9 mouse cellular contexts compared by ENCODE assay signal in the genomic region with DNA sequence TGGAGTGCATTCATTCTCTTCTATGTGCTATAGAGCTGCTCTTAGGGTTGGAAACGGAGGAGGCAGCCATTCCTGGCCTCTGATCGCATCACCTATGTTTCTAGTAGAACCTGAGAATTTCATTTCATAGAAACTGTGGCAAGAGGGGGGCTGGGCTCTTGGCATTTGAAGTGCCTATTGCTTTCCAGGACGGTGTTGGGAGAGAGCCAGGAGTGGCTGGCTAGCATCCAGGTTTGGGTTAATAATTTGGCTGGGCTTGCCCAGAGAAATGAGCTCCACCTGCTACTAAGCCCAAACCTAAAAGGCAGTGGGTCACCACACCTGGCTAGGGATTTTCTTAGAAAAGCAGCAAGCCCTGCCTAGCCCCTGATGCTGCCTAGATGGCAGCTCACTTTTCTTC. TPM values are rescaled to one million over a fixed set of nuclear protein-coding genes. Genes with fewer than 3 reads are reported as not detected.
DNase-seq lines count a peak whose midpoint lies in the region; ATAC-seq and TF ChIP-seq lines count a peak whose summit lies in the region.
"Had no signal": no experiment of that assay in that cellular context is flagged by ENCODE, and none has a peak within 500 bp of the region (broad histone marks: within the 10 kb centered on the region; RNA-seq: fewer than 3 reads in every experiment).

No protein-coding gene starts in this region.

- DNase-seq in forebrain, embryonic 14.5 days (ENCODE audit: low spot score): peak; percentile 76
- DNase-seq in forebrain, embryonic 10.5 days (ENCODE audit: extremely low spot score, low spot score): no peak
- peak; percentile 77 to 81 for DNase-seq in cerebellum, adult 18-20 months
- no peak for DNase-seq in thymus, postnatal 25 days
- no peak for DNase-seq in thymus, postnatal 0 days (ENCODE audit: low spot score)

- H3K27ac ChIP-seq in forebrain, embryonic 14.5 days (ENCODE audit: low read depth, low read length): no peak overlapping the region
- H3K27ac ChIP-seq in forebrain, embryonic 10.5 days: no peak overlapping the region
- 0 out of 2 replicates have a peak overlapping the region, but pooled peaks have one; percentile 24 for H3K27ac ChIP-seq in kidney, embryonic 14.5 days (ENCODE audit: low read depth, low read length)
- H3K27ac ChIP-seq in lung, embryonic 16.5 days (ENCODE audit: low read length): peak overlapping the region; percentile 74
- H3K27ac ChIP-seq: layer of hippocampus, adult 2 months had no signal

- 25% methylated on average over 3 of the region's 3 CpGs for WGBS in forebrain, embryonic 14.5 days
- 85% methylated on average over 3 of the region's 3 CpGs for whole genome bisulfite sequencing in forebrain, embryonic 10.5 days
- WGBS in kidney, embryonic 14.5 days: 62% methylated on average over 3 of the region's 3 CpGs
- WGBS in lung, embryonic 16.5 days: 41% methylated on average over 3 of the region's 3 CpGs

- ATAC-seq in forebrain, embryonic 14.5 days: 0 out of 2 replicates have a peak, but pooled peaks have one; percentile 30
- ATAC-seq in kidney, embryonic 14.5 days (ENCODE audit: low FRiP score, low TSS enrichment): no peak
- ATAC-seq in lung, embryonic 16.5 days (ENCODE audit: low read depth): peak; percentile 50

- no peak overlapping the region for H3K4me3 ChIP-seq in forebrain, embryonic 14.5 days (ENCODE audit: low read depth, low read length)
- H3K4me3 ChIP-seq in forebrain, embryonic 10.5 days: no peak overlapping the region
- H3K4me3 ChIP-seq in E14TG2a.4 (replicated peaks; ENCODE audit: low read length): peak overlapping the region; percentile 64
- no peak overlapping the region for H3K4me3 ChIP-seq in kidney, embryonic 14.5 days (ENCODE audit: low read length)
- H3K4me3 ChIP-seq in lung, embryonic 16.5 days (ENCODE audit: low read length): no peak overlapping the region
- H3K4me3 ChIP-seq: layer of hippocampus, adult 2 months had no signal

- H3K9me3 ChIP-seq in forebrain, embryonic 14.5 days (replicated peaks; ENCODE audit: control insufficient read depth, low read length): no peaks in the 10 kb centered on the region
- H3K9me3 ChIP-seq in forebrain, embryonic 10.5 days: no peaks in the 10 kb centered on the region
- H3K9me3 ChIP-seq in E14TG2a.4 (ENCODE audit: low read length): no peaks in the 10 kb centered on the region
- no peaks in the 10 kb centered on the region for H3K9me3 ChIP-seq in kidney, embryonic 14.5 days (ENCODE audit: control insufficient read depth, low read length)
- H3K9me3 ChIP-seq in lung, embryonic 16.5 days (ENCODE audit: control insufficient read depth, low read length): no peaks in the 10 kb centered on the region

- H3K4me2 ChIP-seq in forebrain, embryonic 14.5 days (ENCODE audit: low read length): no peak overlapping the region
- no peak overlapping the region for H3K4me2 ChIP-seq in kidney, embryonic 14.5 days (replicated peaks; ENCODE audit: low read depth, low read length)
- H3K4me2 ChIP-seq in lung, embryonic 16.5 days (ENCODE audit: low read depth, low read length): peak overlapping the region; percentile 26

- peaks cover 36% of the 10 kb centered on the region for H3K4me1 ChIP-seq in forebrain, embryonic 14.5 days (ENCODE audit: control insufficient read depth, insufficient read depth, low read length)
- peaks cover 48% of the 10 kb centered on the region for H3K4me1 ChIP-seq in forebrain, embryonic 10.5 days
- peaks cover 98% of the 10 kb centered on the region for H3K4me1 ChIP-seq in E14TG2a.4 (replicated peaks; ENCODE audit: low read depth, low read length)
- peaks cover 35% of the 10 kb centered on the region for H3K4me1 ChIP-seq in kidney, embryonic 14.5 days (ENCODE audit: control insufficient read depth, insufficient read depth, low read length)
- peaks cover 49% of the 10 kb centered on the region for H3K4me1 ChIP-seq in lung, embryonic 16.5 days (replicated peaks; ENCODE audit: control insufficient read depth, insufficient read depth, low read length)

- no peak overlapping the region for H3K9ac ChIP-seq in forebrain, embryonic 14.5 days (ENCODE audit: low read length)
- no peak overlapping the region for H3K9ac ChIP-seq in kidney, embryonic 14.5 days (ENCODE audit: low read depth, low read length)
- no peak overlapping the region for H3K9ac ChIP-seq in lung, embryonic 16.5 days (ENCODE audit: low read length)

- H3K36me3 ChIP-seq in forebrain, embryonic 14.5 days (ENCODE audit: control insufficient read depth, insufficient read depth, low read length): peaks cover 12% of the 10 kb centered on the region
- H3K36me3 ChIP-seq in forebrain, embryonic 10.5 days (replicated peaks): peaks cover 16% of the 10 kb centered on the region
- H3K36me3 ChIP-seq in E14TG2a.4 (ENCODE audit: insufficient read depth, low read length): peaks cover 44% of the 10 kb centered on the region
- H3K36me3 ChIP-seq in kidney, embryonic 14.5 days (ENCODE audit: control insufficient read depth, insufficient read depth, low read length): peaks cover 6% of the 10 kb centered on the region; the same call in 1 of the 2 replicates
- no peaks in the 10 kb centered on the region for H3K36me3 ChIP-seq in lung, embryonic 16.5 days (ENCODE audit: control insufficient read depth, insufficient read depth, low read length)

- H3K27me3 ChIP-seq in forebrain, embryonic 14.5 days (replicated peaks; ENCODE audit: control insufficient read depth, insufficient read depth, low read length): no peaks in the 10 kb centered on the region
- H3K27me3 ChIP-seq in forebrain, embryonic 10.5 days (ENCODE audit: poor library complexity, severe bottlenecking): no peaks in the 10 kb centered on the region
- no peaks in the 10 kb centered on the region for H3K27me3 ChIP-seq in E14TG2a.4 (ENCODE audit: insufficient read depth, low read length)
- no peaks in the 10 kb centered on the region for H3K27me3 ChIP-seq in kidney, embryonic 14.5 days (ENCODE audit: control insufficient read depth, insufficient read depth, low read length)
- no peaks in the 10 kb centered on the region for H3K27me3 ChIP-seq in lung, embryonic 16.5 days (ENCODE audit: control insufficient read depth, insufficient read depth, low read depth, low read length)

- TF ChIP-seq CTCF in E14TG2a.4 (conservative IDR thresholded peaks at IDR 0.05; ENCODE audit: low read length): no peak

RNA-seq across cellular contexts. Expression of gene Hic2, which starts 18.2 kb away (rescaled TPM):
- polyA plus RNA-seq in forebrain, embryonic 14.5 days (2014; fragmentation: Nextera tagmentation; extraction: Ambion mirVana): 2.9 and 4.2 TPM in 2 replicates
- polyA plus RNA-seq in forebrain, embryonic 10.5 days (2016; fragmentation: Nextera tagmentation; extraction: Ambion mirVana): 14.7 and 16.5 TPM in 2 replicates
- polyA plus RNA-seq in kidney, embryonic 14.5 days (2014; fragmentation: Nextera tagmentation; extraction: Ambion mirVana): 4.0 and 4.3 TPM in 2 replicates
- 4.1 and 4.5 TPM in 2 replicates for polyA plus RNA-seq in lung, embryonic 16.5 days (2015; fragmentation: Nextera tagmentation; extraction: Ambion mirVana)
- polyA plus RNA-seq in thymus, postnatal 0 days (2015; fragmentation: Nextera tagmentation; extraction: Ambion mirVana): 1.5 and 2.2 TPM in 2 replicates

RNA-seq across cellular contexts. Expression of gene Tmem191c, which starts 24.3 kb away (rescaled TPM):
- 6.6 and 12.4 TPM in 2 replicates for polyA plus RNA-seq in forebrain, embryonic 14.5 days (2014; fragmentation: Nextera tagmentation; extraction: Ambion mirVana)
- 7.8 and 8.8 TPM in 2 replicates for polyA plus RNA-seq in forebrain, embryonic 10.5 days (2016; fragmentation: Nextera tagmentation; extraction: Ambion mirVana)
- polyA plus RNA-seq in kidney, embryonic 14.5 days (2014; fragmentation: Nextera tagmentation; extraction: Ambion mirVana): 10.2 and 11.1 TPM in 2 replicates
- polyA plus RNA-seq in lung, embryonic 16.5 days (2015; fragmentation: Nextera tagmentation; extraction: Ambion mirVana): 8.5 and 9.7 TPM in 2 replicates
- 33.3 and 50.5 TPM in 2 replicates for polyA plus RNA-seq in thymus, postnatal 0 days (2015; fragmentation: Nextera tagmentation; extraction: Ambion mirVana)

RNA-seq across cellular contexts. Expression of gene Rimbp3, which starts 43.1 kb away (rescaled TPM):
- polyA plus RNA-seq in forebrain, embryonic 14.5 days (2014; fragmentation: Nextera tagmentation; extraction: Ambion mirVana): 1.1 and 1.2 TPM in 2 replicates
- 1.2 and 1.6 TPM in 2 replicates for polyA plus RNA-seq in forebrain, embryonic 10.5 days (2016; fragmentation: Nextera tagmentation; extraction: Ambion mirVana)
- polyA plus RNA-seq in kidney, embryonic 14.5 days (2014; fragmentation: Nextera tagmentation; extraction: Ambion mirVana): 0.27 and 0.37 TPM in 2 replicates
- polyA plus RNA-seq in lung, embryonic 16.5 days (2015; fragmentation: Nextera tagmentation; extraction: Ambion mirVana): 0.16 and 0.20 TPM in 2 replicates
- 0.30 and 0.48 TPM in 2 replicates for polyA plus RNA-seq in thymus, postnatal 0 days (2015; fragmentation: Nextera tagmentation; extraction: Ambion mirVana)

RNA-seq across cellular contexts. Expression of gene Ube2l3, which starts 49.1 kb away (rescaled TPM):
- 317 and 319 TPM in 2 replicates for polyA plus RNA-seq in forebrain, embryonic 14.5 days (2014; fragmentation: Nextera tagmentation; extraction: Ambion mirVana)
- polyA plus RNA-seq in forebrain, embryonic 10.5 days (2016; fragmentation: Nextera tagmentation; extraction: Ambion mirVana): 436 and 440 TPM in 2 replicates
- polyA plus RNA-seq in kidney, embryonic 14.5 days (2014; fragmentation: Nextera tagmentation; extraction: Ambion mirVana): 376 and 405 TPM in 2 replicates
- 330 and 339 TPM in 2 replicates for polyA plus RNA-seq in lung, embryonic 16.5 days (2015; fragmentation: Nextera tagmentation; extraction: Ambion mirVana)
- 420 and 454 TPM in 2 replicates for polyA plus RNA-seq in thymus, postnatal 0 days (2015; fragmentation: Nextera tagmentation; extraction: Ambion mirVana)

Comparison
In these comparisons a context has a peak if more than half of its experiments do, and no peak if none do; other contexts are left out.
1. DNase-seq: peak in forebrain, embryonic 14.5 days (single experiment) and cerebellum, adult 18-20 months (2 of 2); none in forebrain, embryonic 10.5 days (single experiment), thymus, postnatal 25 days (single experiment) and thymus, postnatal 0 days (single experiment).
2. H3K27ac ChIP-seq: peak in kidney, embryonic 14.5 days (single experiment) and lung, embryonic 16.5 days (single experiment); none in forebrain, embryonic 14.5 days (single experiment) and forebrain, embryonic 10.5 days (single experiment).